Mouse (Mus musculus): ENCODE measurements at regions not wholly inside any gene's neighbourhood (a gene's known extent, or its start where the extent isn't known, plus 50 kb on each side); places are given as distances from the start of the nearest gene placed in this dataset.

DNA sequence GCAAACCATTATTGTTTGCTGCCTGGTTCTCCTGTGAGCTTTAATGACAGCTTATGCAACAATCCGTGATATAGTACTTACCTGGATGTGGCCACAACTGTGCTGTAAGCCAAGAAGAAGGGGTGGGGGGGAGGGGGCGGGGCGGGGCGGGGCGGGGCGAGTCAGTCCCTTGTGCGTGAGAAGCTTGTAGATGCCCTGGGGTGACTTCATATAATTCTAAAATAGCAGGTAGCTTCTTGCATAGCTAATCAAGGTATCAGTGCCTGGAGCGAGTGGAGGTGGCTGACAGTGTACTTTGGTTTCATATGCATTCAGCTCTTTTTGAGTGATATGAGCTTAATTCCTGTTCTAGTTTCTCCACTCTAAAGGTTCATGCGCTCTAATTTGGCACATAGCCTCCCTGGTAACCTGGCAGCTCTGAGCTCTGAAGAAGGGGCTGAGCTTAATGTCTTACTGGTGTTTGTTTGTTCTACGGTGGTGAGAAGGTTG, 280.8 kb downstream of the Klf5 start:
- Histone ChIP-seq H3K36me3 (ENCODE audit: control insufficient read depth, insufficient read depth, low read length) (no peaks in the 10 kb centered on the region), H3K27ac (replicated peaks; ENCODE audit: low read depth, low read length) (no peak overlapping the region), H3K27me3 (ENCODE audit: control insufficient read depth, insufficient read depth, low read length) (no peaks in the 10 kb centered on the region), H3K9me3 (ENCODE audit: control insufficient read depth, low read length) (no peaks in the 10 kb centered on the region), H3K9ac (replicated peaks; ENCODE audit: low read length) (no peak overlapping the region), H3K4me1 (ENCODE audit: control insufficient read depth, insufficient read depth, low read length) (no peaks in the 10 kb centered on the region), H3K4me3 (replicated peaks; ENCODE audit: low read depth, low read length) (no peak overlapping the region), H3K4me2 (ENCODE audit: low read length) (no peak overlapping the region)
- WGBS: 31% methylated on average over 10 of the region's 10 CpGs
- DNase-seq: peak; percentile 34
- no peak for ATAC-seq (ENCODE audit: low FRiP score, low TSS enrichment)

DNA sequence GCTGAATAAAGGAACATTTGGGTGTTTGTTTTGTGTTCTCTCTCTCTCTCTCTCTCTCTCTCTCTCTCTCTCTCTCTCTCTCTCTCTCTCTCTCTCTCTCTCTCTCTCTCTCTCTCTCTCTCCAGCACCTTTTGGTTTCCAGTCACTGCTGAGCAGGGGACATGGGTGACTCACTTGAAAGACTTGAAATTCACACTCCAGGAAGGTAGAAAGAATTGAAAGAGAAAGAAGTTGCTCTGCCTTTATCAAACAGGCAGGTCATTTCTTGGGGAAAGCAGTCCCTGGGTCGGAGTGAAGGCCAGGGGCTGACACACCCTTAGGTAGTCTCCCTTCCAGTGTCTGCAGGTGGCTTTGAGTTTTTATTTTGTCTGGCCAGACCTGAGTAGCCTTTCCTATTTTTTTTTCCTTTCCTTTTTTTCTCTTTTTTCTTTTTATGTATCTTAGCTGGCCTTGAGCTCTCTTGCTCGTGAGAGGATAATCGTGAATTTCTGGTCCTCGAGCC, 281.3 kb downstream of the Klf5 start:
- Histone ChIP-seq H3K4me1 (ENCODE audit: control insufficient read depth, insufficient read depth, low read length) (no peaks in the 10 kb centered on the region), H3K4me2 (ENCODE audit: low read length) (no peak overlapping the region), H3K36me3 (ENCODE audit: control insufficient read depth, insufficient read depth, low read length) (no peaks in the 10 kb centered on the region), H3K27me3 (ENCODE audit: control insufficient read depth, insufficient read depth, low read length) (no peaks in the 10 kb centered on the region), H3K4me3 (replicated peaks; ENCODE audit: low read depth, low read length) (no peak overlapping the region), H3K9ac (replicated peaks; ENCODE audit: low read length) (no peak overlapping the region), H3K27ac (replicated peaks; ENCODE audit: low read depth, low read length) (no peak overlapping the region), H3K9me3 (ENCODE audit: control insufficient read depth, low read length) (no peaks in the 10 kb centered on the region)
- 81% methylated on average over 4 of the region's 4 CpGs for WGBS
- ATAC-seq (ENCODE audit: low FRiP score, low TSS enrichment): no peak
- no peak for DNase-seq

DNA sequence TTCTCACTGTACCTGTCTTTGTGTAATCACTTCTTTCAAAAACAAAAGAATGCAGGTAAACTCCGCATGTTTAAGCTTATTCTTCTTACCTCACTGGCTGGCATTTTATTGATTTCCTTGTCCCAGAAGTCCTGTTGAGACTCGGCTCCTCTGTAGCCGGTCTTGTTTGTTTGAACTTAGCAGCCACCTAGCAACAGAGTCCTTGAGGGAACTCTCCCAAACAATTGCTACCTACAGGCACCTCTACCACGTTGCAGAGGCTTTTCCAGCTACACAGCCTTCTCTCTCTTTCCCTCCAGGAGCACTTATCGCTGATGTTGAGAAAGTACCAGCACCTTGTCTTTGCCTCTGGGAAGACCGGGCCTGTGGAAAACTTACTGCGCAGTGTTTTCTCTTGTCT, 285.7 kb downstream of the Klf5 start:
- WGBS: 67% methylated on average over 7 of the region's 7 CpGs
- H3K4me1 ChIP-seq (ENCODE audit: control insufficient read depth, insufficient read depth, low read length): no peaks in the 10 kb centered on the region
- H3K36me3 ChIP-seq (ENCODE audit: control insufficient read depth, insufficient read depth, low read length): no peaks in the 10 kb centered on the region

DNA sequence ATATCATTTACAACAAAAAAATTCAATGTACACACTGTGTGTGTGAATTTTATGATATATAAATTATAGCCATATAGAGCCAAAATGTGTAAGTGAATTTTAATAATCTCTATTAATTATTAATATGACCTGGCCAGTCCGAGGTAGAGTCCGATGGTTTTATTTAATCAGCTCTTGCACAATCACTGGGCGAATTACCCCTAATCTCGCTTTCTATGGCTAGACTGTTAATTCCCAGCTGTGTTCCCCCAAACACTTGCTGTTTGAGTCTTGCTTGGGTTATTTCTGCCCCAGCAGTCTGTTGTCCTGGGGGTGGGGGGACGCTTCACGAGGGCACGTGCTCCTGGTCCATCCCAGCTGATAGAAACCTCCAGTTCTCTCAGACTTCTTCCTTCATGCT, 287.5 kb downstream of the Klf5 start:
- Histone ChIP-seq H3K27me3 (ENCODE audit: control insufficient read depth, insufficient read depth, low read length) (no peaks in the 10 kb centered on the region), H3K9me3 (ENCODE audit: control insufficient read depth, low read length) (no peaks in the 10 kb centered on the region), H3K27ac (replicated peaks; ENCODE audit: low read depth, low read length) (no peak overlapping the region), H3K4me3 (replicated peaks; ENCODE audit: low read depth, low read length) (no peak overlapping the region), H3K9ac (replicated peaks; ENCODE audit: low read length) (no peak overlapping the region), H3K4me1 (ENCODE audit: control insufficient read depth, insufficient read depth, low read length) (no peaks in the 10 kb centered on the region), H3K4me2 (ENCODE audit: low read length) (no peak overlapping the region), H3K36me3 (ENCODE audit: control insufficient read depth, insufficient read depth, low read length) (no peaks in the 10 kb centered on the region)
- ATAC-seq (ENCODE audit: low FRiP score, low TSS enrichment): no peak
- WGBS: 90% methylated on average over 7 of the region's 7 CpGs
- no peak for DNase-seq

More for the DNA sequence above, 285.7 kb downstream of the Klf5 start:
- Histone ChIP-seq H3K9ac (replicated peaks; ENCODE audit: low read length) (no peak overlapping the region), H3K27ac (replicated peaks; ENCODE audit: low read depth, low read length) (no peak overlapping the region), H3K27me3 (ENCODE audit: control insufficient read depth, insufficient read depth, low read length) (no peaks in the 10 kb centered on the region), H3K4me2 (ENCODE audit: low read length) (no peak overlapping the region), H3K9me3 (ENCODE audit: control insufficient read depth, low read length) (no peaks in the 10 kb centered on the region), H3K4me3 (replicated peaks; ENCODE audit: low read depth, low read length) (no peak overlapping the region)
- DNase-seq (no peak), ATAC-seq (ENCODE audit: low FRiP score, low TSS enrichment) (no peak)

DNA sequence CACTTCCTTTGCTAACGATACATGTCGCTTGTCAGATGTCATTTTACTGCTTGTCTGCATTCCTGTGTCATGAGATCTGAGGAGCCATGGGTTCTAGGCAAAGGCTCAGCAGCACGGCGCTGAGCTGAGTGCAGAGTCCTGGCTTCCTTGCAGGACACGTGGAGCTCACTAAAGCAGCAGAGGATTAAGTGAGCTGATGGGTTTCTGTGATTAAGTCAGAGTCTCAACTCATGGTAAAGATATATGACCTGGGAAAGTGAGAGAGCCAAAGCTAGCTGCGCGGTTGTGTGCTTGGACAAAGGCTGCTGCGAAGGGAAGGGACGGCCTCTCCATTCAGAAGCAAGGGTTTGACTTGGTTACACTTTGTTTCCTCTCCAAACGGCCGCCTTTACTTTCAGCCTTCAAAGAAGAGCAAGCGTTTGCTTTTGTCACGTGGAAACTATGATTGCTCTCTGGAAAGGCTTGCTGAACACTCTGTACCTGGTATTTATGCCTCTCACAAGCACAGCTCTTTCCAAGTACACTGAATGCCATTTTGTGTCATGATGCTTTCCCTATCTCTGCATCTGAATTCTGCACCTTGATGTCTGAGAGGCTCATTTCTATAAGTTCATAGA, 292.5 kb downstream of the Klf5 start:
- H3K4me3 ChIP-seq (replicated peaks; ENCODE audit: low read depth, low read length): no peak overlapping the region
- no peak for ATAC-seq (ENCODE audit: low FRiP score, low TSS enrichment)
- H3K9ac ChIP-seq (replicated peaks; ENCODE audit: low read length): no peak overlapping the region
- H3K9me3 ChIP-seq (ENCODE audit: control insufficient read depth, low read length): no peaks in the 10 kb centered on the region
- no peaks in the 10 kb centered on the region for H3K36me3 ChIP-seq (ENCODE audit: control insufficient read depth, insufficient read depth, low read length)
- no peak overlapping the region for H3K27ac ChIP-seq (replicated peaks; ENCODE audit: low read depth, low read length)
- 55% methylated on average over 13 of the region's 13 CpGs for WGBS
- H3K27me3 ChIP-seq (ENCODE audit: control insufficient read depth, insufficient read depth, low read length): no peaks in the 10 kb centered on the region
- no peaks in the 10 kb centered on the region for H3K4me1 ChIP-seq (ENCODE audit: control insufficient read depth, insufficient read depth, low read length)
- H3K4me2 ChIP-seq (ENCODE audit: low read length): no peak overlapping the region
- DNase-seq: no peak

DNA sequence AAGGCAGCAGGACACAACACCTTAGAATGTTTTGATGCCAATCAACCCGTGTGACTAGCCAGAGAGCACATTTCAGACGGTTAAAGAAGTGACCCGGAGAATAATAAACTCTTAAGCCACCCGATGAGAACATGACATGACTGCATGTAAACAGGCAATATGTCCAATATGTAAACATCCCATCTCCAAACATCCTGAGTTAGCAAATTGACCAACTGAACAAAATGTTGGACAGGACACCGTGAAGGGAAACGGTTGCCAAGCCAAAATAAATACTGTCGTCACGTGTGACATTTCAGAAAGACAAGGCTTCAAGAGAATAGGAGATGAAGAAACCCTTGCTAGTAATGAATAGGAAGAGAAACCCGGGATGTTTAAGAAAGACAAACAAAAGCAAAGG, 294.4 kb downstream of the Klf5 start:
- Histone ChIP-seq H3K4me2 (ENCODE audit: low read length) (no peak overlapping the region), H3K27ac (replicated peaks; ENCODE audit: low read depth, low read length) (no peak overlapping the region), H3K36me3 (ENCODE audit: control insufficient read depth, insufficient read depth, low read length) (no peaks in the 10 kb centered on the region), H3K4me1 (ENCODE audit: control insufficient read depth, insufficient read depth, low read length) (no peaks in the 10 kb centered on the region), H3K4me3 (replicated peaks; ENCODE audit: low read depth, low read length) (no peak overlapping the region), H3K9ac (replicated peaks; ENCODE audit: low read length) (no peak overlapping the region), H3K27me3 (ENCODE audit: control insufficient read depth, insufficient read depth, low read length) (no peaks in the 10 kb centered on the region), H3K9me3 (ENCODE audit: control insufficient read depth, low read length) (no peaks in the 10 kb centered on the region)
- no peak for ATAC-seq (ENCODE audit: low FRiP score, low TSS enrichment)
- no peak for DNase-seq
- WGBS: 86% methylated on average over 9 of the region's 9 CpGs

DNA sequence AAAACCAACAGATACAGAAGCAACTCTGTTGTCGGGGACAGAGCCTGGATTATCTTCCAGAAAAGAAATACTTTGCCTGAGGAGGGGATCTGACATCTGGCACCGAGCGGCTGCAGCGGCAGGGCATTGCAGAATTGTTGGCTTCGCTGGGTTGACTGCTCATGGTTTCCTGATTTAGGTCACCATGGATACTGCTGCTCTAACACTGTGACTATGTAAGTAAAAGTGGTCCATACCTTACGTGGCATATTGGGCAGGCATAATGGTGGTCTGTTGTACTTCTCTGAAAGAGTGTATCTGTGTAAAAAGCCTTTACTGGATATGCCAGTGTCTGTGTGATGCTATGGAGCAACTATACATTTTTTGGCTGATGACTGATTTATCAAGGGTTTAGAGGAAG, 295.4 kb downstream of the Klf5 start:
- WGBS: 55% methylated on average over 6 of the region's 6 CpGs
- no peak overlapping the region for H3K4me3 ChIP-seq (replicated peaks; ENCODE audit: low read depth, low read length)
- DNase-seq: peak; percentile 13
- no peak overlapping the region for H3K9ac ChIP-seq (replicated peaks; ENCODE audit: low read length)
- H3K9me3 ChIP-seq (ENCODE audit: control insufficient read depth, low read length): no peaks in the 10 kb centered on the region
- H3K27ac ChIP-seq (replicated peaks; ENCODE audit: low read depth, low read length): no peak overlapping the region
- ATAC-seq (ENCODE audit: low FRiP score, low TSS enrichment): no peak
- H3K36me3 ChIP-seq (ENCODE audit: control insufficient read depth, insufficient read depth, low read length): no peaks in the 10 kb centered on the region
- H3K27me3 ChIP-seq (ENCODE audit: control insufficient read depth, insufficient read depth, low read length): no peaks in the 10 kb centered on the region
- no peaks in the 10 kb centered on the region for H3K4me1 ChIP-seq (ENCODE audit: control insufficient read depth, insufficient read depth, low read length)
- H3K4me2 ChIP-seq (ENCODE audit: low read length): no peak overlapping the region

DNA sequence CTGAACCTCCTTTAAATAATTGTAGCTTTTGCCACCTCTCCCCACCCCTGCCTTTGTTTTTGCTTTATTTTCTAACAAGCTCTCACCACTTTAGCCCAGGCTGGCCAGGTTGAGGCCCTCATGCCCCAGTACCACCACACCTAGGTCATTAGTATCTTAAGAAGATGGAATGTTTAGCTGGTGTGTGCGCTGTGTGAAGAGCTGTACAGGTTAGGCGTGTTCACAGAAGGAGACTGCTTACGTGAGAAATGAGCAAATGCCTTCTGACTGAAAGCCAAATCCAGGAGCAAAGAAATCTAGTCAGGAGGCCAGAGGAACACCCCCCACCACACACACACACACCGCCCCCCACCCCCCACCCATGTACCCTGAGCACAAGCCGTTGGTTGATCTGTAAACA, 303.4 kb downstream of the Klf5 start:
- no peak overlapping the region for H3K4me2 ChIP-seq (ENCODE audit: low read length)
- ATAC-seq (ENCODE audit: low FRiP score, low TSS enrichment): no peak

DNA sequence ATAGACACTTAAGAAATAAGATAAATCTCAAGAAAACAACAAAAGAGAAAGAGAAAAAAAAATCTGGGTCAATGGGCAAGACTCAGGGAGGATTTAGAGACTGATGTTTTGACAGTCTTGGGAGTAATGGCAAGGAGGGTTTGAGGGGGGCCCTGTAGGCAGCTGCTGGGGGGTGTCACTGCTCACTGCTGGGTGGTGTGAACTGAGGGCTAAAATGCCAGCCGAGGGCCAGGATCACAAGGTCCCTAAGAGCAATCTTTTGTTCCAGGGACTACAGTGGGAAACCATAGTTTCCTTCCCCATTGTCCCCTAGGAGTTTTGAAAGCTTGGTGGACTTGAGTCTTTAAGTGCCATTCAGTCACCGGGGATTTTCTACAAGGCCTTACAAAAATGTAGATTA, 304.8 kb downstream of the Klf5 start:
- DNase-seq: no peak
- ATAC-seq (ENCODE audit: low FRiP score, low TSS enrichment): no peak
- Histone ChIP-seq H3K36me3 (ENCODE audit: control insufficient read depth, insufficient read depth, low read length) (no peaks in the 10 kb centered on the region), H3K4me2 (ENCODE audit: low read length) (no peak overlapping the region), H3K9me3 (ENCODE audit: control insufficient read depth, low read length) (no peaks in the 10 kb centered on the region), H3K9ac (replicated peaks; ENCODE audit: low read length) (no peak overlapping the region), H3K27me3 (ENCODE audit: control insufficient read depth, insufficient read depth, low read length) (no peaks in the 10 kb centered on the region), H3K4me3 (replicated peaks; ENCODE audit: low read depth, low read length) (no peak overlapping the region), H3K27ac (replicated peaks; ENCODE audit: low read depth, low read length) (no peak overlapping the region), H3K4me1 (ENCODE audit: control insufficient read depth, insufficient read depth, low read length) (no peaks in the 10 kb centered on the region)
- WGBS: 31% methylated on average over 2 of the region's 2 CpGs

More for the DNA sequence above, 303.4 kb downstream of the Klf5 start:
- H3K27me3 ChIP-seq (ENCODE audit: control insufficient read depth, insufficient read depth, low read length): no peaks in the 10 kb centered on the region
- no peaks in the 10 kb centered on the region for H3K4me1 ChIP-seq (ENCODE audit: control insufficient read depth, insufficient read depth, low read length)
- H3K9me3 ChIP-seq (ENCODE audit: control insufficient read depth, low read length): no peaks in the 10 kb centered on the region
- DNase-seq: no peak
- H3K9ac ChIP-seq (replicated peaks; ENCODE audit: low read length): no peak overlapping the region
- no peak overlapping the region for H3K27ac ChIP-seq (replicated peaks; ENCODE audit: low read depth, low read length)
- 85% methylated on average over 5 of the region's 5 CpGs for WGBS
- H3K4me3 ChIP-seq (replicated peaks; ENCODE audit: low read depth, low read length): no peak overlapping the region
- no peaks in the 10 kb centered on the region for H3K36me3 ChIP-seq (ENCODE audit: control insufficient read depth, insufficient read depth, low read length)

Measured in midbrain, embryonic 14.5 days (tissue).